Comparison of ENCODE assay signal across 8 mouse cellular contexts in the genomic region with DNA sequence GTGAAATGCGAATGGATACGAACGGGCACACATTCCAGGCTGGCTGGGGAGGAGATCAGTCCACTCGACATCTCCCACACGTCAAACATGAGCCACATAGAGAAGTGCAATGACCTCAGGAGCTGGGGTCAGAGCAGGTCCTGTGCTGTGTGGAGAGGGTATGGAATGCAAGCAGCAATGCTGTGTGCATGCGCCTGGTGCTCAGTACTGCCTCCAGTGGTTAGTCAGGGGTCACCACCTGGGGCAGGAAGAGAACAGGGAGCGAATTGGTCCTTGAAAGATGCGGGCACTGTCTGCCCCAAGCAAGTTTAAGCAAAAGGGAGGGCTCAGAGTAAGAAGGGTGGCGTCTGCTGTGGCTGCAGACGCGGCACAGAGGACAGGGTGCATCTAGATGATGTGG. TPM values are rescaled to one million over a fixed set of nuclear protein-coding genes. Genes with fewer than 3 reads are reported as not detected.
DNase-seq lines count a peak whose midpoint lies in the region; ATAC-seq and TF ChIP-seq lines count a peak whose summit lies in the region.

No protein-coding gene starts in this region.

- peak; percentile 34 for DNase-seq in cerebellum, adult 11-12 months
- DNase-seq in cerebellum, adult 8-10 months, result no peak
- peak; percentile 39 for DNase-seq in 416B (ENCODE audit: low read depth)
- DNase-seq in heart, postnatal 10 days, result peak; percentile 19 to 51
- DNase-seq in limb, embryonic 11.5 days (ENCODE audit: low spot score), result peak; percentile 58
- peak; percentile 30 for DNase-seq in midbrain, postnatal 0 days (ENCODE audit: low spot score)
- no peak for DNase-seq in urinary bladder, adult 2 months (ENCODE audit: low spot score)

- H3K4me2 ChIP-seq in limb, embryonic 11.5 days (ENCODE audit: low read depth, severe bottlenecking), result no peak overlapping the region
- no peak overlapping the region for H3K4me2 ChIP-seq in midbrain, postnatal 0 days (ENCODE audit: low read depth, low read length, poor library complexity, severe bottlenecking)

- H3K9me3 ChIP-seq in limb, embryonic 11.5 days (ENCODE audit: control insufficient read depth, low read length), result no peaks in the 10 kb centered on the region
- H3K9me3 ChIP-seq in midbrain, postnatal 0 days (ENCODE audit: low read length), result no peaks in the 10 kb centered on the region

- no peaks in the 10 kb centered on the region for H3K4me1 ChIP-seq in bone marrow, adult 2 months (ENCODE audit: control insufficient read depth, insufficient read depth, low read length)
- 0 out of 2 replicates have a peak, but pooled peaks cover 4% of the 10 kb centered on the region for H3K4me1 ChIP-seq in limb, embryonic 11.5 days (ENCODE audit: control insufficient read depth, insufficient read depth, low read length)
- 0 out of 2 replicates have a peak, but pooled peaks cover 2% of the 10 kb centered on the region for H3K4me1 ChIP-seq in midbrain, postnatal 0 days (ENCODE audit: insufficient read depth, low read length)

- H3K27ac ChIP-seq in bone marrow, adult 2 months (ENCODE audit: control insufficient read depth, insufficient read depth, low read depth, low read length, poor library complexity), result no peak overlapping the region
- no peak overlapping the region for H3K27ac ChIP-seq in limb, embryonic 11.5 days (replicated peaks; ENCODE audit: low read depth, low read length)
- H3K27ac ChIP-seq in midbrain, postnatal 0 days (ENCODE audit: low read depth, low read length), result no peak overlapping the region

- H3K9ac ChIP-seq in limb, embryonic 11.5 days (ENCODE audit: low read length), result no peak overlapping the region
- no peak overlapping the region for H3K9ac ChIP-seq in midbrain, postnatal 0 days (replicated peaks; ENCODE audit: low read length, poor library complexity, severe bottlenecking)

- H3K4me3 ChIP-seq in bone marrow, adult 2 months (replicated peaks; ENCODE audit: control insufficient read depth, low read depth, low read length), result no peak overlapping the region
- H3K4me3 ChIP-seq in limb, embryonic 11.5 days (ENCODE audit: low read depth, low read length), result no peak overlapping the region
- no peak overlapping the region for H3K4me3 ChIP-seq in midbrain, postnatal 0 days (ENCODE audit: low read depth, low read length)

- 76% methylated on average over 11 of the region's 11 CpGs for WGBS in bone marrow, adult 2 months
- WGBS in limb, embryonic 11.5 days, result 59% methylated on average over 11 of the region's 11 CpGs
- WGBS in midbrain, postnatal 0 days, result 53% methylated on average over 11 of the region's 11 CpGs

- intact Hi-C loops in heart, postnatal 10 days (cut with DNase I), result no loop called here

- no peak for TF ChIP-seq POLR2A in bone marrow, adult 2 months (IDR thresholded peaks at IDR 0.05; ENCODE audit: borderline replicate concordance, control insufficient read depth, low read depth, low read length)

- no peak for ATAC-seq in limb, embryonic 11.5 days (ENCODE audit: insufficient number of reproducible peaks, low FRiP score, low TSS enrichment, low read depth)
- peak; percentile 48; the same call in 1 of the 2 replicates for ATAC-seq in midbrain, postnatal 0 days (ENCODE audit: low FRiP score)

- peak; percentile 88 for TF ChIP-seq CTCF in bone marrow, adult 2 months (IDR thresholded peaks at IDR 0.05; ENCODE audit: control insufficient read depth, insufficient read depth, low read length)
- TF ChIP-seq CTCF in midbrain, postnatal 0 days (IDR thresholded peaks at IDR 0.05), result peak; percentile 80

- no peaks in the 10 kb centered on the region for H3K27me3 ChIP-seq in limb, embryonic 11.5 days (ENCODE audit: control insufficient read depth, insufficient read depth, low read length)
- H3K27me3 ChIP-seq in midbrain, postnatal 0 days (ENCODE audit: insufficient read depth, low read length), result no peaks in the 10 kb centered on the region

- H3K36me3 ChIP-seq in limb, embryonic 11.5 days (ENCODE audit: control insufficient read depth, insufficient read depth, low read length), result peaks cover 17% of the 10 kb centered on the region; the same call in 1 of the 2 replicates
- H3K36me3 ChIP-seq in midbrain, postnatal 0 days (ENCODE audit: insufficient read depth, low read length), result peaks cover 27% of the 10 kb centered on the region

RNA-seq across cellular contexts. Expression of gene Yrdc, which starts 7.0 kb away (rescaled TPM):
- polyA plus RNA-seq in bone marrow, adult 2 months (2011; ENCODE audit: insufficient read depth, insufficient read length, low replicate concordance, missing spikeins), result 22.8 and 27.6 TPM in 2 replicates
- total RNA-seq in heart, postnatal 10 days (2021), result 10 to 100 TPM; 20.9 to 24.4 TPM
- polyA plus RNA-seq in limb, embryonic 11.5 days (2014; fragmentation: Nextera tagmentation; extraction: Ambion mirVana), result 46.8 and 47.3 TPM in 2 replicates
- 54.5 and 78.4 TPM in 2 replicates for total RNA-seq in midbrain, postnatal 0 days (2014; rRNA removed)
- 48.9 and 55.7 TPM in 2 replicates for polyA plus RNA-seq in midbrain, postnatal 0 days (2015; fragmentation: Nextera tagmentation; extraction: Ambion mirVana)
- polyA plus RNA-seq in urinary bladder, adult 2 months (2012; rRNA removed), result 32.5 and 47.3 TPM in 2 replicates

RNA-seq across cellular contexts. Expression of gene 1110065P20Rik, which starts 7.5 kb away (rescaled TPM):
- polyA plus RNA-seq in bone marrow, adult 2 months (2011; ENCODE audit: insufficient read depth, insufficient read length, low replicate concordance, missing spikeins), result 7.8 and 12.3 TPM in 2 replicates
- 10 to 100 TPM; 28.7 to 33.5 TPM for total RNA-seq in heart, postnatal 10 days (2021)
- 46.6 and 47.5 TPM in 2 replicates for polyA plus RNA-seq in limb, embryonic 11.5 days (2014; fragmentation: Nextera tagmentation; extraction: Ambion mirVana)
- total RNA-seq in midbrain, postnatal 0 days (2014; rRNA removed), result 163 and 181 TPM in 2 replicates
- 135 and 141 TPM in 2 replicates for polyA plus RNA-seq in midbrain, postnatal 0 days (2015; fragmentation: Nextera tagmentation; extraction: Ambion mirVana)
- 32.4 and 37.5 TPM in 2 replicates for polyA plus RNA-seq in urinary bladder, adult 2 months (2012; rRNA removed)

RNA-seq across cellular contexts. Expression of gene Maneal, which starts 18.5 kb away (rescaled TPM):
- polyA plus RNA-seq in bone marrow, adult 2 months (2011; ENCODE audit: insufficient read depth, insufficient read length, low replicate concordance, missing spikeins), result not detected in 2 replicates
- under 1 TPM; 0.10 to 0.22 TPM for total RNA-seq in heart, postnatal 10 days (2021)
- polyA plus RNA-seq in limb, embryonic 11.5 days (2014; fragmentation: Nextera tagmentation; extraction: Ambion mirVana), result 0.43 and 0.81 TPM in 2 replicates
- total RNA-seq in midbrain, postnatal 0 days (2014; rRNA removed), result 43.7 and 50.5 TPM in 2 replicates
- 9.4 and 9.5 TPM in 2 replicates for polyA plus RNA-seq in midbrain, postnatal 0 days (2015; fragmentation: Nextera tagmentation; extraction: Ambion mirVana)
- polyA plus RNA-seq in urinary bladder, adult 2 months (2012; rRNA removed), result 0.65 and 0.76 TPM in 2 replicates

RNA-seq across cellular contexts. Expression of gene Epha10, which starts 37.2 kb away (rescaled TPM):
- not detected in 2 replicates for polyA plus RNA-seq in bone marrow, adult 2 months (2011; ENCODE audit: insufficient read depth, insufficient read length, low replicate concordance, missing spikeins)
- not detected for total RNA-seq in heart, postnatal 10 days (2021)
- 0.10 and 0.17 TPM in 2 replicates for polyA plus RNA-seq in limb, embryonic 11.5 days (2014; fragmentation: Nextera tagmentation; extraction: Ambion mirVana)
- total RNA-seq in midbrain, postnatal 0 days (2014; rRNA removed), result 43.4 and 50.1 TPM in 2 replicates
- polyA plus RNA-seq in midbrain, postnatal 0 days (2015; fragmentation: Nextera tagmentation; extraction: Ambion mirVana), result 14.8 and 15.3 TPM in 2 replicates
- polyA plus RNA-seq in urinary bladder, adult 2 months (2012; rRNA removed), result not detected in 2 replicates

RNA-seq across cellular contexts. Expression of gene Mtf1, which starts 41.6 kb away (rescaled TPM):
- 12.5 and 13.4 TPM in 2 replicates for polyA plus RNA-seq in bone marrow, adult 2 months (2011; ENCODE audit: insufficient read depth, insufficient read length, low replicate concordance, missing spikeins)
- 10 to 100 TPM; 17.4 to 17.6 TPM for total RNA-seq in heart, postnatal 10 days (2021)
- polyA plus RNA-seq in limb, embryonic 11.5 days (2014; fragmentation: Nextera tagmentation; extraction: Ambion mirVana), result 14.1 TPM in 2 replicates
- 7.0 and 15.5 TPM in 2 replicates for total RNA-seq in midbrain, postnatal 0 days (2014; rRNA removed)
- polyA plus RNA-seq in midbrain, postnatal 0 days (2015; fragmentation: Nextera tagmentation; extraction: Ambion mirVana), result 22.1 and 24.7 TPM in 2 replicates
- 9.0 and 10.1 TPM in 2 replicates for polyA plus RNA-seq in urinary bladder, adult 2 months (2012; rRNA removed)

Comparison
In these comparisons a context has a peak if more than half of its experiments do, and no peak if none do; other contexts are left out.
1. DNase-seq: peak in cerebellum, adult 11-12 months (single experiment), 416B (single experiment), heart, postnatal 10 days (2 of 2), limb, embryonic 11.5 days (single experiment) and midbrain, postnatal 0 days (single experiment); none in cerebellum, adult 8-10 months (single experiment) and urinary bladder, adult 2 months (single experiment).